Mouse (Mus musculus): ENCODE measurements around the gene Gm17334. TPM values are rescaled to one million over a fixed set of nuclear protein-coding genes. Genes with fewer than 3 reads are reported as not detected.
A peak's percentile ranks its signal among the peaks of the same experiment; 100 is the strongest.
"Not testable (repeated sequence)": the region's sequence is repeated elsewhere in the genome, so short reads cannot be mapped to it uniquely, and the experiment has no call there.

Gm17334 gene
- total and polyA plus RNA-seq, 3 experiments, result 0.47 to 1.8 TPM; not detected in 1

DNA sequence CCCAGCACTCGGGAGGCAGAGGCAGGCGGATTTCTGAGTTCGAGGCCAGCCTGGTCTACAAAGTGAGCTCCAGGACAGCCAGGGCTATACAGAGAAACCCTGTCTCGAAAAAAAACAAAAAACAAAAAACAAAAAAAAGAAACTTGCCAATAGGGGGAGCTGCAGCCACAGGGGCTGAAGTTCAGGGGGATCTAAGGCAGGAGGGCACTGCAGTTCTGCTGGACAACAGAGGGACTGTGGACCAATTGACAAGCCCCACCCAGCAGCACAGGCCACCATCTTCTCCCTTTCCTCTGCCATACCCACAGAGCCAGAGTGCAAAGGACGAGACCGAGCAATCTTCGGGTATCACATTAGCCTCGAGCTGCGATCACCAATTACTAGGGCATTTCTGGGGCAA, 15.0 kb downstream of the Gm17334 start:
- not testable (repeated sequence) for H3K36me3 ChIP-seq (ENCODE audit: control insufficient read depth, insufficient read depth, low read length); H3K27me3 ChIP-seq (ENCODE audit: control insufficient read depth, insufficient read depth, low read length); H3K4me3 ChIP-seq; H3K27ac ChIP-seq; H3K9ac ChIP-seq (ENCODE audit: low read depth, low read length); H3K79me2 ChIP-seq (replicated peaks; ENCODE audit: control insufficient read depth, insufficient read depth, low read length)
- H3K4me1 ChIP-seq (ENCODE audit: control insufficient read depth, insufficient read depth, low read length), result peaks cover 22% of the 10 kb centered on the region
- 88% methylated on average over 9 of the region's 9 CpGs for WGBS
- TF ChIP-seq CTCF (IDR thresholded peaks at IDR 0.05), result peak; percentile 71
- intact Hi-C loops (cut with DNase I), result loop anchor here (1.0 kb wide), 1 partner anchor 92 kb away; no protein-coding TSS in a partner anchor
- DNase-seq, result peak in 1 of 2 experiments; percentile 17

DNA sequence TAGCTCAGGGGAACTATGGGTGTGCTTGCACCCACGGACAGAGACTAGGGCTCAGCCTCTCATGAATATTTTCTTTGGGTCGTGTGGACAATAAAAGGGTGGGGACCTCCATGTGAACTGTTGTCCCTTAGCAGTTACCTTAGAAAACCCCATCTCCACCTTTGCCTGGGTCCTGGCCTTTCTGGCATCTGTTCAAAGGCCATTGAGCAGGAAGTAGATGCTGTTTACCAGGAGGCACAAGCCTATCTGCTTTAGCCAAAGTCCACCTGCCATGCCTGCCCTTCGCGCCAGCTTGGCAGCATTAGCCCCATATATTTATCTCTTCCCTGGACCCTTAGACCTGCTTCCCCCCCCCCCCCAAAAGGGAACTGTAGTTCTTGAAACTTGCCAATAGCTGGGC, 15.4 kb downstream of the Gm17334 start:
- Histone ChIP-seq H3K4me3 (no peak overlapping the region), H3K4me1 (ENCODE audit: control insufficient read depth, insufficient read depth, low read length) (peaks cover 20% of the 10 kb centered on the region), H3K9ac (ENCODE audit: low read depth, low read length) (no peak overlapping the region), H3K79me2 (replicated peaks; ENCODE audit: control insufficient read depth, insufficient read depth, low read length) (no peaks in the 10 kb centered on the region), H3K27ac (no peak overlapping the region), H3K36me3 (ENCODE audit: control insufficient read depth, insufficient read depth, low read length) (no peaks in the 10 kb centered on the region), H3K27me3 (ENCODE audit: control insufficient read depth, insufficient read depth, low read length) (no peaks in the 10 kb centered on the region)
- 74% methylated on average over 4 of the region's 4 CpGs for WGBS
- TF ChIP-seq EP300 (IDR thresholded peaks at IDR 0.05; ENCODE audit: insufficient read depth, low read depth, low read length), result no peak
- no peak for TF ChIP-seq POLR2A (IDR thresholded peaks at IDR 0.05; ENCODE audit: insufficient read depth, low read depth, low read length)
- no peak for TF ChIP-seq CTCF (IDR thresholded peaks at IDR 0.05)
- intact Hi-C loops (cut with DNase I), result loop anchor here (1.0 kb wide), 1 partner anchor 93 kb away; no protein-coding TSS in a partner anchor
- DNase-seq, result no peak

DNA sequence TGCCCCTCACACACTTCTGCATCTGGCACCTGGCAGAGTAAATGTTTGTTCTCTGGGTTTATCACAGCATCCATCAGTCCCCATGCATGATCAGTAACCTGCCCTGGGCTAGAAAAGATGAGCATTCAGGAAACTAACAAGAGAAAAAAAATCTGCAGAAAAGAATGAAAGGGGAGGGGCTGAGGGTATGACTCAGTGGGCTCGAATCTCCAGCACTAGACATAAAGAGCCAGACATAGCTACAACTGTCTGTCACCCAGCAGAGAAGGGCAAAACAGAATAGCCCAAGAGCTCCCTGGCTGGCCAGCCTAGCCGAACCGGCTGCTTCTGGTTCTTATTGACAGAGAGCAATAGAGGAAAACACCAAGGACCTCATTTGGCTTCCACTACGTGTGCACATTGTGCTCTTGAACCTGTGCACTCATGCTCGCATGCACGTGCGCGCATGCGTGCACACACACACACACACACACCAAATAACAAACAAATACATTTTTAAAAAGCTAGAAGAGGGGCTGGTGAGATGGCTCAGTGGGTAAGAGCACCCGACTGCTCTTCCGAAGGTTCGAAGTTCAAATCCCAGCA, 17.9 kb downstream of the Gm17334 start:
- Histone ChIP-seq H3K27me3 (ENCODE audit: control insufficient read depth, insufficient read depth, low read length) (no peaks in the 10 kb centered on the region), H3K9ac (ENCODE audit: low read depth, low read length) (no peak overlapping the region), H3K27ac (no peak overlapping the region), H3K36me3 (ENCODE audit: control insufficient read depth, insufficient read depth, low read length) (no peaks in the 10 kb centered on the region), H3K79me2 (replicated peaks; ENCODE audit: control insufficient read depth, insufficient read depth, low read length) (no peaks in the 10 kb centered on the region), H3K4me1 (ENCODE audit: control insufficient read depth, insufficient read depth, low read length) (peaks cover 7% of the 10 kb centered on the region), H3K4me3 (no peak overlapping the region)
- DNase-seq, result no peak
- intact Hi-C loops (cut with DNase I), result no loop called here
- TF ChIP-seq CTCF (IDR thresholded peaks at IDR 0.05) (no peak), EP300 (IDR thresholded peaks at IDR 0.05; ENCODE audit: insufficient read depth, low read depth, low read length) (no peak), POLR2A (IDR thresholded peaks at IDR 0.05; ENCODE audit: insufficient read depth, low read depth, low read length) (no peak)
- WGBS, result 85% methylated on average over 12 of the region's 12 CpGs

DNA sequence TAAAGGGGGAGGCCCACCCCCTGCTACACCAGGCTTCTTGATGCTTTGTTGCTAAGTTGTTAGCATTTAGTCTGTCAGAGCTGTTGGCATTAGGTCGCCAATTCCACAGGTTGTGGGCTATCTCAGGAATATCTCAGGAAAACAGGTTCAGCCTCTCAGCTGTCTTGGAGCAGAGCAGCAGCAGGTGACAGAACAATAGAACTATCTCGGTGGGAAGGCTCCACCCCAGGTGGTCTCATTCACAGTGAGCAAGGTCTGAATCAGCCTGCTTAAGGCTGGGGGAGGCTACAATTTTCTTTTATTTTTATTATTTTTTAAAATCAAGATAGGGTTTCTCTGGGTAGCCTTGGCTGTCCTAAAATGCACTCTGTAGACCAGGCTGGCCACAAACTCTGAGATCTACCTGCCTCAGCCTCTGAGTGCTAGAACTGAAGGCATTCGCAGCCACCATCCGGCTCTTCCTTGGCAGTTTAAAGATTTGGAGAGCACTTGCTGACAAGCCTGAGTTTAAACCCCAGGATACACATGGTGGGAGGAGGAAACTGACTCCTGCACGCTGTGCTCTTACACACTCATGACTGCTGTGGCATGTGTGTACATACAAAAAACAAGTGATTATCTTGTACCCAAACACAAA, 23.2 kb downstream of the Gm17334 start:
- Histone ChIP-seq H3K27ac (no peak overlapping the region), H3K9ac (ENCODE audit: low read depth, low read length) (no peak overlapping the region), H3K36me3 (ENCODE audit: control insufficient read depth, insufficient read depth, low read length) (no peaks in the 10 kb centered on the region), H3K4me1 (ENCODE audit: control insufficient read depth, insufficient read depth, low read length) (no peaks in the 10 kb centered on the region), H3K4me3 (no peak overlapping the region), H3K27me3 (ENCODE audit: control insufficient read depth, insufficient read depth, low read length) (no peaks in the 10 kb centered on the region), H3K79me2 (replicated peaks; ENCODE audit: control insufficient read depth, insufficient read depth, low read length) (no peaks in the 10 kb centered on the region)
- TF ChIP-seq CTCF (IDR thresholded peaks at IDR 0.05) (no peak), POLR2A (IDR thresholded peaks at IDR 0.05; ENCODE audit: insufficient read depth, low read depth, low read length) (no peak), EP300 (IDR thresholded peaks at IDR 0.05; ENCODE audit: insufficient read depth, low read depth, low read length) (no peak)
- WGBS, result 60% methylated on average over 5 of the region's 5 CpGs
- intact Hi-C loops (cut with DNase I), result no loop called here
- no peak for DNase-seq

DNA sequence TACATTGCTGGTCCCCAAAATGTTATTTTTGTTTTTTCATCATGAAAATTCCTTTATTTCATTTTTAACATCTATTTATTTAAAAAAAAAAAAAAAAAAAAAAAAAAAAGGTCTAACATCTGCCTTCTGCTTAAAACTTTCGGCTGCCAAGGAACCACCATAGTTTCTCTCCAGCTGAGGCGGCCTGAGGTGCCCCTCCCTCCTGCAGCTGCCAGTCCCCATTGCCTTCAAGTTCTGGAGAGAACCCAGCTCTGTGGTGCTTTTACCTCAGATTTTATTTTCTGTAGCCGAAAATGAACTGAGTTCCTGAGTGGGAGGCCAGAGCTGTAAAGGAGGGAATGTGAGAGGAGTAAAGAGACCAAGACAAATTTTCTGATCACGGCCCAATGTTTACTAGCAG, 23.7 kb downstream of the Gm17334 start:
- Histone ChIP-seq H3K4me1 (ENCODE audit: control insufficient read depth, insufficient read depth, low read length) (no peaks in the 10 kb centered on the region), H3K36me3 (ENCODE audit: control insufficient read depth, insufficient read depth, low read length) (no peaks in the 10 kb centered on the region), H3K9ac (ENCODE audit: low read depth, low read length) (no peak overlapping the region), H3K27ac (no peak overlapping the region), H3K4me3 (no peak overlapping the region), H3K27me3 (ENCODE audit: control insufficient read depth, insufficient read depth, low read length) (no peaks in the 10 kb centered on the region), H3K79me2 (replicated peaks; ENCODE audit: control insufficient read depth, insufficient read depth, low read length) (no peaks in the 10 kb centered on the region)
- TF ChIP-seq CTCF (IDR thresholded peaks at IDR 0.05) (no peak), EP300 (IDR thresholded peaks at IDR 0.05; ENCODE audit: insufficient read depth, low read depth, low read length) (no peak), POLR2A (IDR thresholded peaks at IDR 0.05; ENCODE audit: insufficient read depth, low read depth, low read length) (no peak)
- no peak for DNase-seq
- WGBS, result 79% methylated on average over 4 of the region's 4 CpGs
- intact Hi-C loops (cut with DNase I), result no loop called here

DNA sequence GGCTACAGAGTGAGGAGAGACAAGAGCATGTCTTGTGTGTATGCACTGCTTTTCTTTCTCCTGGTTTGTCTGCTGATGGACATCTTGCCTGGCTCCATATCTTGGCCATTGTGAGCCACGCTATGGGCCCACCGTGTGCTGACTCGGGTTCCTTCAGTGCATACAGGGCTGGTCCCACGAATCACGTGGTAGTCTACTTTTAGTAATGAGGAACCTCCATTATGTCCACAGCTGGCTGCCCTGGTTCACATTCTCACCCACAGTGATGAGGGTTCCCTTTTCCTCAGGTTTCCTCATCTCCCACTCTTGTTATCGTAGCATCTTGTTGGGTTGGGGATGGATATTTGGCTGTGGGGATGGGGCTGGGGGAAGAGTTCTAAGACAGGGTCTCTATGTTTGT, 24.4 kb downstream of the Gm17334 start:
- intact Hi-C loops (cut with DNase I), result no loop called here
- no peaks in the 10 kb centered on the region for H3K27me3 ChIP-seq (ENCODE audit: control insufficient read depth, insufficient read depth, low read length)
- no peak overlapping the region for H3K4me3 ChIP-seq
- H3K36me3 ChIP-seq (ENCODE audit: control insufficient read depth, insufficient read depth, low read length), result no peaks in the 10 kb centered on the region
- TF ChIP-seq CTCF (IDR thresholded peaks at IDR 0.05), result no peak
- no peak for TF ChIP-seq EP300 (IDR thresholded peaks at IDR 0.05; ENCODE audit: insufficient read depth, low read depth, low read length)
- TF ChIP-seq POLR2A (IDR thresholded peaks at IDR 0.05; ENCODE audit: insufficient read depth, low read depth, low read length), result no peak
- no peak overlapping the region for H3K27ac ChIP-seq
- no peak for DNase-seq
- no peaks in the 10 kb centered on the region for H3K79me2 ChIP-seq (replicated peaks; ENCODE audit: control insufficient read depth, insufficient read depth, low read length)
- 86% methylated on average over 6 of the region's 6 CpGs for WGBS
- no peak overlapping the region for H3K9ac ChIP-seq (ENCODE audit: low read depth, low read length)
- no peaks in the 10 kb centered on the region for H3K4me1 ChIP-seq (ENCODE audit: control insufficient read depth, insufficient read depth, low read length)

Measured in heart, adult 2 months (tissue).